Mouse (Mus musculus): Measurements from ENCODE around the gene Pdpn. TPM values are rescaled to one million over a fixed set of nuclear protein-coding genes. Genes with fewer than 3 reads are reported as not detected.

Gene Pdpn
- polyA plus RNA-seq, 1 experiment from 2014 or later = 6.0 TPM

DNA sequence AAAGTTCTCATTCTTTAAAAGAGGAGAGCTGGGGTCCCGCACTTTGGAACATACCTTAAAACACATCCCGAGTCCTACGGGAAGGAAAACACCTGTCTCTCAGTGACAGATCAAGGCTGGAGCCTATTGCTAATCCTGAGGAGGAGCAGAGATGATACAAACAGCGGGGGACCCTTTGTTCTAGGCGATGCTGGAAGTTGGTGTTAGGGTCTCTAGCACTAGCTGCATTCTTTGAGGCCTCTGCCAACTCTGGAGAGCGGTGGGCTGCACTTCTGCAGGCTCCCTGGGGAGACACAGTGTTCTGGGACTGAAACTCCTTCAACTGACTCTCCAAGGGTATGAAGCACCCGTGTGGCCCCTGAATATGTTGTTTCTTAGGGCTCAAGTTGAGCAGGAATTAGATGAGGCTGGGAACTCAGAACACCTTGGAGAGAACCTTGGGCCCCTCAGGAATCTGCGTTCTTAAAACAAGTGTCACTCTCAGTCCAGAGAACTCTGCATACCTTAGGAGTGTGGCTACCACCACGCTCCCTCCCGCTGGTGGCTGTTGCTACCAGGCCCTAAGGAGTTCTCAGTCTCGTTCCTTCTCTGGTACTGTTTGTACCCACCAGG lies 3.0 kb upstream of the Pdpn start:
- Histone ChIP-seq H3K27ac (ENCODE audit: low read depth, low read length) (no peak overlapping the region), H3K4me3 (ENCODE audit: low read depth, low read length) (no peak overlapping the region), H3K4me1 (replicated peaks; ENCODE audit: control insufficient read depth, insufficient read depth, low read length) (peaks cover 4% of the 10 kb centered on the region), H3K9ac (ENCODE audit: low read depth, low read length) (no peak overlapping the region), H3K27me3 (replicated peaks; ENCODE audit: control insufficient read depth, insufficient read depth, low read length) (peaks cover 42% of the 10 kb centered on the region), H3K36me3 (ENCODE audit: control insufficient read depth, insufficient read depth, low read length) (no peaks in the 10 kb centered on the region), H3K9me3 (ENCODE audit: control insufficient read depth, low read length) (no peaks in the 10 kb centered on the region), H3K4me2 (no peak overlapping the region)
- WGBS = 41% methylated on average over 11 of the region's 11 CpGs
- no peak for DNase-seq (ENCODE audit: low spot score)
- ATAC-seq (replicated peaks; ENCODE audit: low FRiP score) = no peak

GRCm38 (mm10) chr4:143301875-143302274 lies 2.5 kb upstream of the Pdpn start:
- no peaks in the 10 kb centered on the region for H3K36me3 ChIP-seq (ENCODE audit: control insufficient read depth, insufficient read depth, low read length)
- H3K4me1 ChIP-seq (replicated peaks; ENCODE audit: control insufficient read depth, insufficient read depth, low read length) = peaks cover 7% of the 10 kb centered on the region
- H3K9ac ChIP-seq (ENCODE audit: low read depth, low read length) = no peak overlapping the region
- peaks cover 47% of the 10 kb centered on the region for H3K27me3 ChIP-seq (replicated peaks; ENCODE audit: control insufficient read depth, insufficient read depth, low read length)
- WGBS = 31% methylated on average over 4 of the region's 4 CpGs
- H3K9me3 ChIP-seq (ENCODE audit: control insufficient read depth, low read length) = no peaks in the 10 kb centered on the region
- no peak overlapping the region for H3K27ac ChIP-seq (ENCODE audit: low read depth, low read length)
- DNase-seq (ENCODE audit: low spot score) = no peak
- H3K4me3 ChIP-seq (ENCODE audit: low read depth, low read length) = no peak overlapping the region
- H3K4me2 ChIP-seq = no peak overlapping the region
- ATAC-seq (replicated peaks; ENCODE audit: low FRiP score) = no peak

DNA sequence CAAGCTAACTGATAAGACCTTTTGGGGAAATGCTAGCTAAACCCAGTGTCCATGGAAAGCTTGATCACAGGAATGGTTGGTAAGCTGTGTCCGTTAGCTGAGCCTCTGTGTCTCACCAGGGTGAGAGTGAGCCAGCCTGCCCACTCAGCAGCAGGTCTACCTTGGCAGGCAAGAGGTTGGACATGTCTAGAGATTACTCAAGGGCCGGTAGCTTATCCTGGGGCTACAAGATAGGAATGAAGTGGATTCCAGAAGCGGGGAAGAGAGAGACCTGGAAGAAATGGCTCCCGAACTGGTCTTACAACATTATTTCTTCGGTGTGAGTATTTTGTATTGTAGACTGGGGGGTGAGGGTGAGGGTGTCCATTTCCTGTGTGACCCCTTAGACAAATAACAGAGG lies 1.7 kb upstream of the Pdpn start:
- H3K9ac ChIP-seq (ENCODE audit: low read depth, low read length) = no peak overlapping the region
- DNase-seq (ENCODE audit: low spot score) = no peak
- H3K36me3 ChIP-seq (ENCODE audit: control insufficient read depth, insufficient read depth, low read length) = no peaks in the 10 kb centered on the region
- H3K4me3 ChIP-seq (ENCODE audit: low read depth, low read length) = no peak overlapping the region
- no peaks in the 10 kb centered on the region for H3K9me3 ChIP-seq (ENCODE audit: control insufficient read depth, low read length)
- H3K4me1 ChIP-seq (replicated peaks; ENCODE audit: control insufficient read depth, insufficient read depth, low read length) = peaks cover 7% of the 10 kb centered on the region
- no peak overlapping the region for H3K4me2 ChIP-seq
- 61% methylated on average over 5 of the region's 5 CpGs for WGBS
- H3K27me3 ChIP-seq (replicated peaks; ENCODE audit: control insufficient read depth, insufficient read depth, low read length) = peaks cover 50% of the 10 kb centered on the region
- no peak for ATAC-seq (replicated peaks; ENCODE audit: low FRiP score)
- H3K27ac ChIP-seq (ENCODE audit: low read depth, low read length) = no peak overlapping the region

- H3K9ac ChIP-seq (ENCODE audit: low read depth, low read length) = no peak overlapping the region
- H3K4me2 ChIP-seq = peak overlapping the region; percentile 62; the same call in 1 of the 2 replicates
- WGBS = 21% methylated on average over 12 of the region's 12 CpGs
- no peak overlapping the region for H3K27ac ChIP-seq (ENCODE audit: low read depth, low read length)
- no peaks in the 10 kb centered on the region for H3K36me3 ChIP-seq (ENCODE audit: control insufficient read depth, insufficient read depth, low read length)
- no peak overlapping the region for H3K4me3 ChIP-seq (ENCODE audit: low read depth, low read length)
- peaks cover 50% of the 10 kb centered on the region for H3K27me3 ChIP-seq (replicated peaks; ENCODE audit: control insufficient read depth, insufficient read depth, low read length)
- no peaks in the 10 kb centered on the region for H3K9me3 ChIP-seq (ENCODE audit: control insufficient read depth, low read length)
- peaks cover 7% of the 10 kb centered on the region for H3K4me1 ChIP-seq (replicated peaks; ENCODE audit: control insufficient read depth, insufficient read depth, low read length)
- no peak for DNase-seq (ENCODE audit: low spot score)
- no peak for ATAC-seq (replicated peaks; ENCODE audit: low FRiP score)
Measured at GRCm38 (mm10) chr4:143300113-143300688, 837 bp upstream of the Pdpn start.

DNA sequence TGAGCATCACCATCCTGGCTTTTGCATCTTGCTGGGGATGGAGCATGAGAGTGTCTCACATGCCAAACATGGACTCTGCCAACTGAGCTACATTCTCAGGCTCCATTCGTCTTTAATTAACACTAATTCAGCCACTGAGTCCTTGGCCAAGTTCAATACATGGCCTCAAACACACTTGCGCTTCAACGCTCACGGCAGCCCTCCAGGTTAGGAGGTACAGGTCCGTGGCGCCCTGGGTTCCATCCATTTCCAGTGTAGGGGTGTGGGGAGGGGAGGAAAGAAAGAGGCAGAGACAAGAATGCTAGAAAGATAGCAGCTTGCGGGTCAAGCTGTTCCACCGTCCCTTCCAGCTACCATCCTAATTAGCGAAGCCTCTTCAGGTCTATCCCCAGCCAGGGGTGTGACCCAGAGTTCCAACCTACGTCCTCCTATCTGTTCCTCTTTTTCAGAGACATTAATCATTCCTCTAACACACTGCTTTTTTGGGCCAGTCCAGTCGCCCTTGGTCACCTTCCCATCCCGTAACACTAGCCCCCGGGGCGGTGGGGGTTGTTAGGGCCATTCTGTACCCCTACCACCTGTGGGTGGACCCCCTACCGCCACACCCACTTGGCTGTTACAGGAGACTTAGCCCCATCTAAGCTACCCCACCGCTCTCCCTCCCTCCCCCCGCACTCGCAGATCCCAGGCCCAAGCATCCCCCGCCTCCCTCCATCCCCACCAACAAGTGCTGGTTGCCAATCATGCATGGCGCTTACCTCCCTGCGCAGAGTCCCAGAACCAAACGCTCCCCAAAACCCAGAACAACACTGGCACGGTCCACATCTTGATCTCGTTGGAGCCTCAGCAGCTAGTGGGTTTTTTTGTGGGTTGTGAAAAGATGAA lies 691 bp downstream of the Pdpn start:
- ATAC-seq (replicated peaks; ENCODE audit: low FRiP score) = 0 out of 2 replicates have a peak, but pooled peaks have one; percentile 16
- DNase-seq (ENCODE audit: low spot score) = no peak
- 6% methylated on average over 24 of the region's 24 CpGs for WGBS
- no peaks in the 10 kb centered on the region for H3K9me3 ChIP-seq (ENCODE audit: control insufficient read depth, low read length)
- peaks cover 7% of the 10 kb centered on the region for H3K4me1 ChIP-seq (replicated peaks; ENCODE audit: control insufficient read depth, insufficient read depth, low read length)
- no peak overlapping the region for H3K9ac ChIP-seq (ENCODE audit: low read depth, low read length)
- H3K27me3 ChIP-seq (replicated peaks; ENCODE audit: control insufficient read depth, insufficient read depth, low read length) = peaks cover 50% of the 10 kb centered on the region
- H3K27ac ChIP-seq (ENCODE audit: low read depth, low read length) = no peak overlapping the region
- peak overlapping the region; percentile 37 for H3K4me3 ChIP-seq (ENCODE audit: low read depth, low read length)
- peak overlapping the region; percentile 62 for H3K4me2 ChIP-seq
- no peaks in the 10 kb centered on the region for H3K36me3 ChIP-seq (ENCODE audit: control insufficient read depth, insufficient read depth, low read length)

DNA sequence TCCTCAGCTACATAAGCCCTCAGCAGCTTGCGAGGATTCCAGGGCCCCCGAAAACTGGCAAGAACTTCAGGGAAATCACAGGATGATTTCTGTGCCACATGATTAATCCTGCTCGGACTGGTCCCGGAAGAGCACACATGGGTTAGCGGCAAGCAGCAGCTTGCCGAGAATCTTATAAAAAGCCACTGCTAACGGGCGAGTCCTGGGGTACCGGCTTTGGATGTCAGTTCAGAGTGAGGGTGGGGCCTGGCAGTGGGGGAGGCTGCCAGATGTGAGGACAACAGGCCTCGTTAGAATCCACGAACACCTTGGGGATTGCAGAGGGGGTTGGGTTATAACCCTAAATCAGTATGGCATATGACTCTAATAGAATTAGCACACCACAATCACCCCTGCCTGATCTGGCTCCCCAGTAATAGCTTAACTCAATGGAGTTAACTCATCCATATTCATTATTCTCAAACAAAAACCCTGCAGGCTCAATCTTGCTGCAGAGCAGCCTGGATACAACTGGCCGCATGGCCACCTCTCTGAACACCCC lies 2.3 kb downstream of the Pdpn start:
- Histone ChIP-seq H3K27ac (ENCODE audit: low read depth, low read length) (no peak overlapping the region), H3K4me3 (ENCODE audit: low read depth, low read length) (no peak overlapping the region), H3K36me3 (ENCODE audit: control insufficient read depth, insufficient read depth, low read length) (no peaks in the 10 kb centered on the region), H3K9ac (ENCODE audit: low read depth, low read length) (no peak overlapping the region), H3K4me2 (no peak overlapping the region), H3K9me3 (ENCODE audit: control insufficient read depth, low read length) (no peaks in the 10 kb centered on the region), H3K27me3 (replicated peaks; ENCODE audit: control insufficient read depth, insufficient read depth, low read length) (peaks cover 45% of the 10 kb centered on the region), H3K4me1 (replicated peaks; ENCODE audit: control insufficient read depth, insufficient read depth, low read length) (peaks cover 7% of the 10 kb centered on the region)
- DNase-seq (ENCODE audit: low spot score) (no peak), ATAC-seq (replicated peaks; ENCODE audit: low FRiP score) (no peak)
- WGBS = 23% methylated on average over 12 of the region's 12 CpGs

DNA sequence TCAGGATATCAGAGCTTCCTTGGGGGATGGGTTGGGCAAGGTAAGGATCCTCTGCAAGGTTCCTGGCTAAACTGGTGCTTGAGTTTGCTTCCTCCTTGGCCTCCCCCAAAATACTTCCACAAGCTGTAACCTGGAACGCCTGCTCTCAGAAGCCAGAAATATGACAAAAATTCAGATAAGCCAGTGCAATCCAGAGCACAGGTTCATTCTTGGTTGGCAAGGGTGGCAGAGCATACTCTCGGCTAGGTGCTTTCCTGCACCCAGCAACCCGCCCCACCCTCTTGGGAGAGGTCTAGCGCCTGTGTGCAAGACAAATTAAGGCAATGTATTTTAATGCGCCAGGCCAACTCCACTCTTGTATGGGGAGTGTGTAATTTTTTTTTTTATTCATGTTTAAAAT lies 3.2 kb downstream of the Pdpn start:
- Histone ChIP-seq H3K4me3 (ENCODE audit: low read depth, low read length) (no peak overlapping the region), H3K4me1 (replicated peaks; ENCODE audit: control insufficient read depth, insufficient read depth, low read length) (peaks cover 7% of the 10 kb centered on the region), H3K27me3 (replicated peaks; ENCODE audit: control insufficient read depth, insufficient read depth, low read length) (peaks cover 43% of the 10 kb centered on the region), H3K36me3 (ENCODE audit: control insufficient read depth, insufficient read depth, low read length) (no peaks in the 10 kb centered on the region), H3K4me2 (no peak overlapping the region), H3K9me3 (ENCODE audit: control insufficient read depth, low read length) (no peaks in the 10 kb centered on the region), H3K27ac (ENCODE audit: low read depth, low read length) (no peak overlapping the region), H3K9ac (ENCODE audit: low read depth, low read length) (no peak overlapping the region)
- WGBS = 68% methylated on average over 5 of the region's 5 CpGs
- ATAC-seq (replicated peaks; ENCODE audit: low FRiP score) (no peak), DNase-seq (ENCODE audit: low spot score) (no peak)

- no peak for DNase-seq (ENCODE audit: low spot score)
- Histone ChIP-seq H3K4me3 (ENCODE audit: low read depth, low read length) (no peak overlapping the region), H3K9me3 (ENCODE audit: control insufficient read depth, low read length) (no peaks in the 10 kb centered on the region), H3K27me3 (replicated peaks; ENCODE audit: control insufficient read depth, insufficient read depth, low read length) (peaks cover 27% of the 10 kb centered on the region), H3K4me1 (replicated peaks; ENCODE audit: control insufficient read depth, insufficient read depth, low read length) (peaks cover 7% of the 10 kb centered on the region), H3K9ac (ENCODE audit: low read depth, low read length) (no peak overlapping the region), H3K4me2 (no peak overlapping the region), H3K36me3 (ENCODE audit: control insufficient read depth, insufficient read depth, low read length) (no peaks in the 10 kb centered on the region), H3K27ac (ENCODE audit: low read depth, low read length) (no peak overlapping the region)
- no peak for ATAC-seq (replicated peaks; ENCODE audit: low FRiP score)
- WGBS = 73% methylated on average over 6 of the region's 6 CpGs
Measured at GRCm38 (mm10) chr4:143294324-143294723, 5.0 kb downstream of the Pdpn start.

Data from liver, embryonic 11.5 days (tissue).